In genomic region chr5:140607836-140608633, GRCm38 (mm10) we compare ENCODE assay signal across 8 mouse cellular contexts. TPM values are rescaled to one million over a fixed set of nuclear protein-coding genes. Genes with fewer than 3 reads are reported as not detected.
A peak's percentile ranks its signal among the peaks of the same experiment; 100 is the strongest.
DNase-seq lines count a peak whose midpoint lies in the region; ATAC-seq and TF ChIP-seq lines count a peak whose summit lies in the region.

No protein-coding gene starts in this region.

- WGBS in lung, embryonic 14.5 days: 3% methylated on average over 17 of the region's 17 CpGs
- under 1% methylated on average over 16 of the region's 17 CpGs for WGBS in hindbrain, embryonic 14.5 days
- under 1% methylated on average over 14 of the region's 17 CpGs for WGBS in macrophage (ENCODE audit: missing documents)

- TF ChIP-seq CTCF in lung, embryonic 14.5 days (IDR thresholded peaks at IDR 0.05; ENCODE audit: low read depth): peak; percentile 23; the same call in 1 of the 2 replicates
- no peak for TF ChIP-seq CTCF in brain, embryonic 14.5 days (IDR thresholded peaks at IDR 0.05; ENCODE audit: borderline replicate concordance, extremely low read depth, insufficient read depth, insufficient read length)

- H3K4me2 ChIP-seq in lung, embryonic 14.5 days: peak overlapping the region; percentile 81
- H3K4me2 ChIP-seq in hindbrain, embryonic 14.5 days (replicated peaks): peak overlapping the region; percentile 87

- H3K4me3 ChIP-seq in lung, embryonic 14.5 days (ENCODE audit: low read depth, low read length): peak overlapping the region; percentile 60
- peak overlapping the region; percentile 55 for H3K4me3 ChIP-seq in hindbrain, embryonic 14.5 days (replicated peaks; ENCODE audit: low read length)
- H3K4me3 ChIP-seq in macrophage (ENCODE audit: inconsistent target): peak overlapping the region; percentile 92

- no peak for ATAC-seq in lung, embryonic 14.5 days (ENCODE audit: insufficient read depth)
- ATAC-seq in hindbrain, embryonic 14.5 days (ENCODE audit: low FRiP score): no peak
- no peak for ATAC-seq in monocyte, adult 5-6 weeks (replicated peaks; ENCODE audit: insufficient number of reproducible peaks, low FRiP score, low TSS enrichment, poor library complexity, severe bottlenecking)

- peaks cover 55% of the 10 kb centered on the region for H3K79me2 ChIP-seq in macrophage (ENCODE audit: inconsistent target)

- no peak for TF ChIP-seq POLR2A in brain, embryonic 14.5 days (IDR thresholded peaks at IDR 0.05; ENCODE audit: borderline replicate concordance, extremely low read depth, insufficient read depth, insufficient read length, poor library complexity, severe bottlenecking)

- H3K27me3 ChIP-seq in lung, embryonic 14.5 days (ENCODE audit: insufficient read depth, low read length): peaks cover 52% of the 10 kb centered on the region
- H3K27me3 ChIP-seq in hindbrain, embryonic 14.5 days (ENCODE audit: control insufficient read depth, insufficient read depth, low read length): peaks cover 32% of the 10 kb centered on the region

- no peaks in the 10 kb centered on the region for H3K9me3 ChIP-seq in lung, embryonic 14.5 days (ENCODE audit: low read depth, low read length)
- H3K9me3 ChIP-seq in hindbrain, embryonic 14.5 days (ENCODE audit: control insufficient read depth, low read length): no peaks in the 10 kb centered on the region

- H3K4me1 ChIP-seq in lung, embryonic 14.5 days (ENCODE audit: insufficient read depth): peaks cover 25% of the 10 kb centered on the region
- H3K4me1 ChIP-seq in hindbrain, embryonic 14.5 days (replicated peaks; ENCODE audit: control insufficient read depth, insufficient read depth, low read length): peaks cover 46% of the 10 kb centered on the region

- peak; percentile 52 for DNase-seq in lung, embryonic 14.5 days
- DNase-seq in lung, postnatal 25 days (ENCODE audit: low spot score): no peak
- DNase-seq in brain, embryonic 14.5 days (ENCODE audit: low read depth): peak; percentile 63
- no peak for DNase-seq in hindbrain, embryonic 14.5 days (ENCODE audit: low spot score)
- no peak for DNase-seq in urinary bladder, postnatal 25 days (ENCODE audit: low spot score)
- no peak for DNase-seq in c-Kit-positive CD71-positive TER-119-positive erythroid progenitor cells, embryonic 14.5 days (ENCODE audit: low spot score)

- peak overlapping the region; percentile 67 for H3K9ac ChIP-seq in lung, embryonic 14.5 days
- peak overlapping the region; percentile 64 for H3K9ac ChIP-seq in hindbrain, embryonic 14.5 days

- H3K36me3 ChIP-seq in lung, embryonic 14.5 days (ENCODE audit: insufficient read depth): peaks cover 9% of the 10 kb centered on the region
- peaks cover 9% of the 10 kb centered on the region; the same call in 1 of the 2 replicates for H3K36me3 ChIP-seq in hindbrain, embryonic 14.5 days (replicated peaks; ENCODE audit: control insufficient read depth, insufficient read depth)
- H3K36me3 ChIP-seq in macrophage (ENCODE audit: inconsistent target): peaks cover 12% of the 10 kb centered on the region

- H3K27ac ChIP-seq in lung, embryonic 14.5 days (ENCODE audit: low read depth): peak overlapping the region; percentile 98
- H3K27ac ChIP-seq in hindbrain, embryonic 14.5 days: peak overlapping the region; percentile 88
- H3K27ac ChIP-seq in macrophage: peak overlapping the region; percentile 93

RNA-seq across cellular contexts. Expression of gene Lfng, which starts 0.9 kb away (rescaled TPM):
- polyA plus RNA-seq in lung, embryonic 14.5 days (2014; fragmentation: Nextera tagmentation; extraction: Ambion mirVana): 20.5 and 22.0 TPM in 2 replicates
- 55.8 and 73.4 TPM in 2 replicates for polyA plus RNA-seq in brain, embryonic 14.5 days (2012; rRNA removed)
- polyA plus RNA-seq in hindbrain, embryonic 14.5 days (2014; fragmentation: Nextera tagmentation; extraction: Ambion mirVana): 25.7 and 30.1 TPM in 2 replicates
- total RNA-seq in macrophage (2018; cell fraction: chromatin; rRNA removed): 100 to 1,000 TPM in 1 of 26 experiments, 10 to 100 TPM in 24, 1 to 10 TPM in 1; 8.4 to 105 (median 42.7) TPM
- 10 to 100 TPM; 24.5 to 80.6 (median 54.7) TPM for total RNA-seq in macrophage (2018; cell fraction: cytosol; rRNA removed)
- total RNA-seq in macrophage (2018; cell fraction: nucleus; rRNA removed): 100 to 1,000 TPM in 2 of 26 experiments, 10 to 100 TPM in 24; 14.8 to 111 (median 57.4) TPM
- 33.7 to 75.9 TPM (median 52.2 TPM) in 3 replicates for polyA plus RNA-seq in macrophage (2018)
- 274 to 469 TPM (median 297 TPM) in 3 replicates for total RNA-seq in monocyte, adult 5-6 weeks (2017)

RNA-seq across cellular contexts. Expression of gene Ttyh3, which starts 40.8 kb away (rescaled TPM):
- 56.4 and 61.6 TPM in 2 replicates for polyA plus RNA-seq in lung, embryonic 14.5 days (2014; fragmentation: Nextera tagmentation; extraction: Ambion mirVana)
- polyA plus RNA-seq in brain, embryonic 14.5 days (2012; rRNA removed): 164 and 280 TPM in 2 replicates
- 95.0 and 98.9 TPM in 2 replicates for polyA plus RNA-seq in hindbrain, embryonic 14.5 days (2014; fragmentation: Nextera tagmentation; extraction: Ambion mirVana)
- 100 to 1,000 TPM in 5 of 26 experiments, 10 to 100 TPM in 21; 14.6 to 140 (median 53.0) TPM for total RNA-seq in macrophage (2018; cell fraction: chromatin; rRNA removed)
- total RNA-seq in macrophage (2018; cell fraction: cytosol; rRNA removed): 100 to 1,000 TPM in 7 of 26 experiments, 10 to 100 TPM in 19; 44.2 to 125 (median 76.8) TPM
- 100 to 1,000 TPM in 8 of 26 experiments, 10 to 100 TPM in 18; 43.1 to 131 (median 86.6) TPM for total RNA-seq in macrophage (2018; cell fraction: nucleus; rRNA removed)
- 40.4 to 80.7 TPM (median 48.0 TPM) in 3 replicates for polyA plus RNA-seq in macrophage (2018)
- total RNA-seq in monocyte, adult 5-6 weeks (2017): 12.6 to 29.2 TPM (median 15.6 TPM) in 3 replicates

RNA-seq across cellular contexts. Expression of gene Grifin, which starts 43.2 kb away (rescaled TPM):
- polyA plus RNA-seq in lung, embryonic 14.5 days (2014; fragmentation: Nextera tagmentation; extraction: Ambion mirVana): not detected in 2 replicates
- polyA plus RNA-seq in brain, embryonic 14.5 days (2012; rRNA removed): 0.26 and 0.32 TPM in 2 replicates
- 0.61 TPM in 1 of 2 replicates, not detected in the other for polyA plus RNA-seq in hindbrain, embryonic 14.5 days (2014; fragmentation: Nextera tagmentation; extraction: Ambion mirVana)
- total RNA-seq in macrophage (2018; cell fraction: chromatin; rRNA removed): not detected
- not detected for total RNA-seq in macrophage (2018; cell fraction: cytosol; rRNA removed)
- total RNA-seq in macrophage (2018; cell fraction: nucleus; rRNA removed): not detected
- polyA plus RNA-seq in macrophage (2018): not detected in 3 replicates
- total RNA-seq in monocyte, adult 5-6 weeks (2017): not detected in 3 replicates

Comparison
In these comparisons a context has a peak if more than half of its experiments do, and no peak if none do; other contexts are left out.
1. DNase-seq: peak in lung, embryonic 14.5 days (single experiment) and brain, embryonic 14.5 days (single experiment); none in lung, postnatal 25 days (single experiment), hindbrain, embryonic 14.5 days (single experiment), urinary bladder, postnatal 25 days (single experiment) and c-Kit-positive CD71-positive TER-119-positive erythroid progenitor cells, embryonic 14.5 days (single experiment).
2. Peak in every context shown above with its lines, with median percentiles within 50 percentile points of each other: H3K27ac ChIP-seq and H3K4me3 ChIP-seq.